Mouse (Mus musculus) retina, postnatal 1 day (tissue): ENCODE measurements around the gene Kdm5b.

ENCODE experiments used
- DNase-seq: peaks from one replicate; pipeline ENCODE4 v3.0.0-alpha.2; 2012

Kdm5b gene

DNA sequence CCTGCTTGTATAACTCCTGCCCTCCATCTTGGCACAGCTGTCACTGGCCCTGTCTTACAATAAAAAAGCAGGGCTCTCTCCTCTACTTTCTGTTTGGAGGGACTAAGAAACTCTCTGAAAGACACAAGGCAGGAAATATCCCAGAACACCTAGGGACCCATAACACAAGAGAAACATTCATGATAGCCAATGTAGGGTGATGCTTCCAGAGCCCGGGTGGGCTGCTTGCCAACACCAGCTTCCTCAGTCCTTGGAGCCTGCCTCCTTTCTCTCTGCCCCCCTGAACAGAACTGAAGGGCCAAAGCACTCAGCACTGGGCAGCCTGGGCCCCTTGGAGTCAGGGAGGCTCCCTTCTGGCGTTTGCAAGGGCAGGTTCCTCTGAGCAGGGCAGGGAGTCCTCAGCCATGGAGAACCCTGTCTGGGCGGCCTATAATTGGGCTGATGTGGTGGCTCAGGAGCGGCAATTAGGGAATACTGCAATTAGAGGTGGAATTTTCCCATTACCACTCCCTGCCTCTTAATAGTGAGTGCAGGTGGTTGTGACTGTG lies 92.0 kb downstream of the Kdm5b start:
- peak; percentile 50 for DNase-seq

DNA sequence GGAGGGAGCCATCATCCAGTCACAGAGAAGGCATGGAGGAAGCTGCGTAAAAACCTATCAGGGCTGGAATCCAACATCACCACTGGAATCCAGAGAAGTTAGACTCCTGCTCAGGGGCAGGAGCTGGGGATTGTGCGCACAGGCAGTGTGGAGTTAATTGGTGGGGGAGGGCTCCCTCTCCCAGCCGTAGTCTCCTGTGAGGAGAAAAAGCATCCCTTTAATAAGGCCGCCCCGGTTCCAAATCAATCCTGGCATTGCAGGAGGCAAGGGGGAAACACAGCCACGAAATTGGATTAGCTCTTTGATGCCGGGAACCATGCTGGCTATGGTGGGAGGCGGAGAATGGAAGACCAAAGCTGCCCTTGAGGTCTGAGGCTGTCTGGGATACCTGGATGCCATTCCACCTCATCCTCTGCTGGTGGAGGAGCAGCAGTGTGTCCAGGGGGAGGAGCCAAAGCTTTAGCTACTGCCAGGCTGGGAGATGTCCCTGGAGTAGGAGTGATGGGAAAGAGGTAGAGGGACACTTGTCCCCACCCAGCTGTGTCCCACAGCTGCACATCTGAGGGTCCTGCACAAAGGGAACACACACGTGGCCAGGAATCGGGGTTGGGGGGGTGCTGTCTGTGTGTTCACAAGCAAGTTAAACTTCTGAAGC lies 93.8 kb downstream of the Kdm5b start:
- DNase-seq: no peak

DNA sequence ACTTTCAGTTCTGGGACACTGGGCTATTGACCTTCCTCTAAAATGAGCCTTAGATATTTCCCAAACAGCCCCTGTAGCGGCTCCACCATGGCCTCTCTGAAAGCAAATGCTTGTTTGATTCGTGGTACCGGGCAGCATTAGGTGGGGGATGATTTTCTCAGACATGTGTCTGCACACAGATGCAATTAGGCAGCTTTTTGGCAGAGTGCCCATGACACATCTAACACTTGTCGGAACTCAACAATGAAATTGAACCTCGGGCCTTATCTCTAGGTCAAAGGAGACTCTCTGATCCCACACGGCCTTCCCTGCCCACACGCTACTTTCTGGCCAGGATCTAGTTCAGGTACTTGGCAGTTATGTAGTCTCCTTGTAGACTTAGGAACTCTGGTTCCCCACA lies 98.9 kb downstream of the Kdm5b start:
- no peak for DNase-seq

DNA sequence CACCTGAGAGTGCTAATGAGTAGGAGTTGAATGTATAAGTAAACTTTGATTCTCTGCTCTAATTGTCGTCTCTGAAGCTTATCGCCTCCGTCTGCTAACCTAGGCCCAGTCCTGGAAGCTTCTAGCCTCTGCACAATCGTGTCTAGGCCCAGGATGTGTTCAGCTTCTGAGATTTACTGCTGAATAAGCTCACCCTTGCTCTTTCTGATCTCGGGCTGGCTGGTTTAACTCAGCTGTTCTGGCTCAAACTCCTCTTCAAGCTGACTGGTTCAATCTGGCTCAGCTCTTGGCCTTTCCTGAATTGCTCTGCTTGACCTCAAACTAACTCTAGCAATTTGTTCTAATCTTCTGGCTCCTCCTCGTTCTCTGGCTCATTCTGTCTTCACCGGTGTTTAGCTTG lies 100.2 kb downstream of the Kdm5b start:
- DNase-seq: no peak

DNA sequence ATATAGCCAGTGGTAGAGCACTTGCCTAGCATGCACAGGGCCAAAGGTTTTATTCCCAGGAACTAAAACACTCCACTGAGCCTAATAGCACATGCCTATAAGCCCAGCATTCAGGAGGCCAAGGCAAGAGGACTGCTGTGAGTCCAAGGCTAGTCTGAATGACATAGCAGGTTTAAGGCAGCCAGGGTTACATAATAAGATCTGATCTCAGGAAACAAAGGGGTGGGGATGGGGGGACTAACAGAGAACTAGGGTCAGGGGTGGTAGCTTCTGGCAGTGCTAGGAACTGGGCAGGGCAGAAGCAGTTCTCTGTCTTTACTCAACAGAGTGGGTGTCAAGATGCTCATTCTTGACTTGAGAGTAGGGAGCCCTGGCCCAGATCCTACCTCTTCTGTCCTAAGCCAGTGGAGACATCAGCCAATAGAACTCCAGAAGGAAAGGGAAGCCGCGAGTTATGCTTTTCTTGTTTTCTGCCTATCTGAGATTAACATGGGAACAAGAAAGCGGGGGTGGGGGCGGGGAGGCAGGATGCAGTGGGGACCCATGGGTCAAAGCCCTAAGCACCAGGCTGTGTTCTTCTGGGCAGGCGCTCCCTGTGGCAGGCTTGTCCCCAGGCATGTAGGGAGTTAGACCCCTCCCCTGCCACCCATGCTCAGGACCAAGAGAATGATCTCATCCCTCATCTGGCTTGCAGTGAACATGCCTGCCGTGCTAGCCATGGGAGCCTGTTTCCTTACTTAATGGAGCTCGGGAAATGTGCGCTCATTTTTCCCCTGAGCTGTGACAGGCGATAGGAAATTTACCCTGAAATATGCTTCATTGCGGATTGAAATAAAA lies 111.5 kb downstream of the Kdm5b start:
- no peak for DNase-seq

DNA sequence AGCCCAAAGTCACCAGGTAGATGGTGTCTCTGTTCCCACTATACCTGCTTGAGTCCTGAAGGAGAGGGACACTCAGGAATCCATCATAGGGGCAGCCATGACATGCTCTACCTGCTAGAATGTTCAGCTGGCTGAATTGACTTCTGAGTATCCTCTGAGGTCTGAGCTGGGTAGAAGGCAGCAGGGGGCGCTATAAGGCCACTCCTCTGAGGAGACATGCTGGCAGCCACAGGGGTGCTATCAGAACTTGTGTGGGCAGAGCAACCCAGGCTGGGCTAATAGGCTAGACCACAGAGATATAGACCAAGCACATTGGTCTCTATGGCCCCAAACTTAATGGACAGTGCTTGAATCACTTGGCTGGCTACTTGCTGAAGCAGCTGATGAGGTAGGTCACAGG lies 114.3 kb downstream of the Kdm5b start:
- no peak for DNase-seq

DNA sequence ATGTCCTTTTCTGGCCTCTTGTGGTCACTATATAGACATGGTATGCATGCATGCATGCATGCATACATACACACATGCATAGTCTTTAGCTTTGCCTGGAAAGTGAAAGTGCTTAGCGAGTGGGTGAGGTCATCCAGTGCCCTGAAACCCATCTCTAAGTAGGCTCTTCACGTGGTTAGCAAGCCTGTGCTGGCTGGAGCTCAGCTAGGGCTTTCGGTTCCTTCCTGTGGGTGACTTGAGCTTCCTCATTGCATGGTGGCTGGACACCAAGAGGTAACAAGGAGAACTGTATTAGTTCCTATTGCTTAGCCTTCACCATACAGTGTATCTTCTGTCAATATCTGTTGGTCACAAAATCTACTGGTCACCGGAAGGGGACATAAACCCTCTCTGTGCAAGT lies 119.5 kb downstream of the Kdm5b start:
- no peak for DNase-seq

DNA sequence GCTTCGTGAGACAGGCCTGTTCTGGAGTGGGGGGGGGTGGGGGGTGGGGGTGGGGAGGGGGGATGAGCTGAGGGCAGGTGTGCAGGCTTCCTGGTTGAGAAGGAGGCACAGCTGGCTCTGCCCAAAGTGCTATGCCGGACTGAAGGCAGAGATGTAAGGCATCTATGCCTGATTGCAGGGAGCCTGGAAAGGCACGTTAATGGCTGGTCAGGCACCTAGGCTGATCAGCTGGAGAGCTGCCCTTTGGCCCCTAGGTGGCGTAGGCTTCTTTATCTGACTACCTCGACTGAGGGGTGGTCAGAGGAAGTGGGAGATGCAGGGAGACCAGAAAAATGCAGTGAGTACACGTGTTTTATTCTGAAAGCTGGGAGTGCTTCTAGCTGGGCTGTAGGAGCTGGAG lies 120.6 kb downstream of the Kdm5b start:
- DNase-seq: peak; percentile 34

DNA sequence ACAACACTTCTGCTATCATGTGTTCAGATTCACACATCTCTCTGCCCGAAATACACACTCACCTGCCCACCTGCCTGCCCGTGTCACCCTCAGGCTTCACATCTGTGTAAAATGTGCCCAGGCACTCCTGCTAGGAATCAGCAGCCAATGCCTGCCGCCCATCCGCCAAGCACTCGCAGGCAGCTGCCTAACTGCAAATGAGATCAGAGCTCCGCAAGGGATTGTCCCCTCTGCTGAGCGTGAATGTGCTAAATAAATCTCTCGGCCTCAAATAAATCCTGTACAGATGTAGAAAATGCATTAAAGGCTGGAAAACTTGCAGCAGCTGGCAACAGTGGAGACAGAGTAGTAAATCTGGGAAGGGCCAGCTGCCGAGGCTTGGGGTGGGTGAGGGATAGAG lies 122.5 kb downstream of the Kdm5b start:
- DNase-seq: no peak
